Mouse (Mus musculus) CD4-positive, CD25-positive, alpha-beta regulatory T cell, adult 9 weeks (primary cell): Measurements from ENCODE around the gene Asic4. TPM values are rescaled to one million over a fixed set of nuclear protein-coding genes. Genes with fewer than 3 reads are reported as not detected.

Source experiments
- polyA plus RNA-seq: library from polyadenylated mRNA; unstranded; fragments of 100-300 nt; shearing (Covaris generic); gene quantifications from one replicate; pipeline ENCODE4 v1.2.1, GENCODE M21; 2017

Asic4 gene
- polyA plus RNA-seq: not detected

GRCm38 (mm10) chr1:75450314-75451005, at the start of gene Asic4:
Asic4 (plus strand) TSS chr1:75450436.

GRCm38 (mm10) chr1:75435475-75436328, 14.5 kb upstream of the Asic4 start, which contains the start of gene Gmppa:
Gmppa (plus strand) TSS chr1:75435930.

GRCm38 (mm10) chr1:75478916-75479634, 28.8 kb downstream of the Asic4 start, which contains the start of the genes Chpf and Tmem198:
Chpf (minus strand) TSS chr1:75479307.
Tmem198 (plus strand) TSS chr1:75479532.

GRCm38 (mm10) chr1:75505956-75506831, 56.0 kb downstream of the Asic4 start, which contains the start of gene Obsl1:
Obsl1 (minus strand) TSS chr1:75506452.

GRCm38 (mm10) chr1:75507006-75507405, 56.8 kb downstream of the Asic4 start, which contains the start of gene Inha:
Inha (plus strand) TSS chr1:75507077.

GRCm38 (mm10) chr1:75521321-75522031, 71.2 kb downstream of the Asic4 start, which contains the start of gene Stk11ip:
Stk11ip (plus strand) TSS chr1:75521529.

Other genes starting within 250 kb of the Asic4 start
- gene Glb1l, start 239.6 kb upstream of the Asic4 start, polyA plus RNA-seq: 15.1 TPM
- gene Stk16, start 239.6 kb upstream of the Asic4 start, polyA plus RNA-seq: 114 TPM
- 403 TPM for gene Tuba4a, start 230.6 kb upstream of the Asic4 start, polyA plus RNA-seq
- gene A630095N17Rik, start 218.3 kb upstream of the Asic4 start, polyA plus RNA-seq: 0.84 TPM
- 32.8 TPM for gene Dnajb2, start 214.0 kb upstream of the Asic4 start, polyA plus RNA-seq
- 0.15 TPM for gene Ptprn, start 185.9 kb upstream of the Asic4 start, polyA plus RNA-seq
- gene Resp18, start 172.0 kb upstream of the Asic4 start, polyA plus RNA-seq: not detected
- 88.1 TPM for gene Dnpep, start 132.4 kb upstream of the Asic4 start, polyA plus RNA-seq
- not detected for gene Des, start 90.1 kb upstream of the Asic4 start, polyA plus RNA-seq
- 0.42 TPM for gene Speg, start 75.1 kb upstream of the Asic4 start, polyA plus RNA-seq
- gene Gmppa, start 14.5 kb upstream of the Asic4 start, polyA plus RNA-seq: 110 TPM
- 5.1 TPM for gene Chpf, start 28.9 kb downstream of the Asic4 start, polyA plus RNA-seq
- gene Tmem198, start 29.1 kb downstream of the Asic4 start, polyA plus RNA-seq: 0.25 TPM
- gene Obsl1, start 56.0 kb downstream of the Asic4 start, polyA plus RNA-seq: not detected
- not detected for gene Inha, start 56.6 kb downstream of the Asic4 start, polyA plus RNA-seq
- gene Stk11ip, start 71.1 kb downstream of the Asic4 start, polyA plus RNA-seq: 32.3 TPM
- 0.05 TPM for gene Slc4a3, start 95.8 kb downstream of the Asic4 start, polyA plus RNA-seq